In the genomic region with DNA sequence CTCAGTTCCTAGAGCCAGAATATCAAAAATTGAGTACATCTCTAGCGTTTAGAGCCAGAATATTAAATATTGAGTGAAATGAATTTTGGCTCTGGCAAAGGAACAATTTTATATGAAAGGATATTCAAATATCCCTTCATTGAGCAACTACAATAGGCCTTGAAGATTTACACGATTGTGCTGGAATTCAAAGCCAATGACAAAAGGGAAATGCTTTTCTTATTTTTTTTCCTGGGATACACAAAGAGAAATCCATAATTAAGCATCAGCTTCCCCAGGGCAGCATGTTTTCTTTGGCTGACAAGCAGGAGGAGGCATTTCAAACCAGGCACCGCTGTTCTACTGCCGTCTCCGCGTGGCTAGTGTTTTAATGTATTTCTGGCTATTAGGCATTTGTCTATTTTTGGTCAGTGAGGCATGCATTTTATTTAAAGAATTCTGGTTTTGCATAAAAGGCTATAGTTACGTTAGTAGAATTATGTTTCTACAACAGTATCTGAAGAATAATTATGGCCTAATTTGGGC, we compare ENCODE assay signal across 32 mouse cellular contexts.
DNase-seq lines count a peak whose midpoint lies in the region; ATAC-seq lines count a peak whose summit lies in the region.
"Had no signal": no experiment of that assay in that cellular context is flagged by ENCODE, and none has a peak within 500 bp of the region (broad histone marks: within the 10 kb centered on the region; RNA-seq: fewer than 3 reads in every experiment).

No protein-coding gene starts in this region.

- H3K4me1 ChIP-seq in embryonic facial prominence, embryonic 14.5 days (ENCODE audit: control insufficient read depth, insufficient read depth, low read length), result no peaks in the 10 kb centered on the region
- no peaks in the 10 kb centered on the region for H3K4me1 ChIP-seq in embryonic facial prominence, embryonic 10.5 days
- H3K4me1 ChIP-seq in midbrain, embryonic 14.5 days (ENCODE audit: control insufficient read depth, insufficient read depth, low read length), result peaks cover 7% of the 10 kb centered on the region; the same call in 1 of the 2 replicates
- peaks cover 7% of the 10 kb centered on the region; the same call in 1 of the 2 replicates for H3K4me1 ChIP-seq in midbrain, embryonic 10.5 days
- H3K4me1 ChIP-seq in forebrain, embryonic 15.5 days, result peaks cover 25% of the 10 kb centered on the region
- no peaks in the 10 kb centered on the region for H3K4me1 ChIP-seq in kidney, embryonic 15.5 days
- H3K4me1 ChIP-seq: embryonic facial prominence, embryonic 13.5 days; intestine, embryonic 15.5 days; limb, embryonic 13.5 days; lung, embryonic 15.5 days had no signal

- WGBS in embryonic facial prominence, embryonic 14.5 days, result 62% methylated on average over 7 of the region's 7 CpGs
- WGBS in embryonic facial prominence, embryonic 10.5 days, result 81% methylated on average over 7 of the region's 7 CpGs
- WGBS in midbrain, embryonic 14.5 days, result 18% methylated on average over 7 of the region's 7 CpGs
- WGBS in midbrain, embryonic 10.5 days, result 77% methylated on average over 7 of the region's 7 CpGs
- WGBS in forebrain, embryonic 15.5 days, result 6% methylated on average over 7 of the region's 7 CpGs
- WGBS in kidney, embryonic 15.5 days, result 72% methylated on average over 7 of the region's 7 CpGs

- H3K36me3 ChIP-seq in embryonic facial prominence, embryonic 14.5 days (ENCODE audit: control insufficient read depth, insufficient read depth, low read length), result no peaks in the 10 kb centered on the region
- H3K36me3 ChIP-seq in embryonic facial prominence, embryonic 10.5 days (replicated peaks), result no peaks in the 10 kb centered on the region
- H3K36me3 ChIP-seq in midbrain, embryonic 14.5 days (ENCODE audit: control insufficient read depth, insufficient read depth, low read length), result no peaks in the 10 kb centered on the region
- no peaks in the 10 kb centered on the region for H3K36me3 ChIP-seq in midbrain, embryonic 10.5 days
- no peaks in the 10 kb centered on the region for H3K36me3 ChIP-seq in forebrain, embryonic 15.5 days
- no peaks in the 10 kb centered on the region for H3K36me3 ChIP-seq in kidney, embryonic 15.5 days
- H3K36me3 ChIP-seq: embryonic facial prominence, embryonic 13.5 days; heart, embryonic 12.5 days; hindbrain, embryonic 15.5 days; intestine, embryonic 15.5 days; limb, embryonic 13.5 days; lung, embryonic 15.5 days had no signal

- H3K4me2 ChIP-seq in embryonic facial prominence, embryonic 14.5 days (ENCODE audit: low read depth, low read length), result no peak overlapping the region
- H3K4me2 ChIP-seq in midbrain, embryonic 14.5 days (ENCODE audit: low read length), result no peak overlapping the region
- no peak overlapping the region for H3K4me2 ChIP-seq in forebrain, embryonic 15.5 days (replicated peaks)
- H3K4me2 ChIP-seq in kidney, embryonic 15.5 days, result no peak overlapping the region
- H3K4me2 ChIP-seq: embryonic facial prominence, embryonic 13.5 days; heart, embryonic 12.5 days; hindbrain, embryonic 15.5 days; intestine, embryonic 15.5 days; limb, embryonic 13.5 days; liver, embryonic 11.5 days; lung, embryonic 15.5 days; neural tube, embryonic 13.5 days had no signal

- H3K9me3 ChIP-seq in embryonic facial prominence, embryonic 14.5 days (ENCODE audit: control insufficient read depth, low read length), result no peaks in the 10 kb centered on the region
- no peaks in the 10 kb centered on the region for H3K9me3 ChIP-seq in embryonic facial prominence, embryonic 10.5 days
- no peaks in the 10 kb centered on the region for H3K9me3 ChIP-seq in midbrain, embryonic 14.5 days (ENCODE audit: control insufficient read depth, low read length)
- H3K9me3 ChIP-seq in midbrain, embryonic 10.5 days (replicated peaks), result no peaks in the 10 kb centered on the region
- no peaks in the 10 kb centered on the region for H3K9me3 ChIP-seq in forebrain, embryonic 15.5 days
- no peaks in the 10 kb centered on the region; the same call in 1 of the 2 replicates for H3K9me3 ChIP-seq in kidney, embryonic 15.5 days (replicated peaks)
- H3K9me3 ChIP-seq: embryonic facial prominence, embryonic 13.5 days; hindbrain, embryonic 15.5 days; intestine, embryonic 15.5 days; limb, embryonic 13.5 days; lung, embryonic 15.5 days; neural tube, embryonic 13.5 days had no signal

- DNase-seq in embryonic facial prominence, embryonic 14.5 days (ENCODE audit: low spot score), result peak; percentile 31
- no peak for DNase-seq in embryonic facial prominence, embryonic 10.5 days (ENCODE audit: low spot score)
- peak; percentile 57 for DNase-seq in midbrain, embryonic 14.5 days
- DNase-seq in midbrain, embryonic 10.5 days (ENCODE audit: low spot score), result no peak
- peak; percentile 72 for DNase-seq in retina, postnatal 1 day
- no peak for DNase-seq in spleen, adult 18-20 months
- DNase-seq: adrenal gland, postnatal 10 days; cerebellum, adult 11-12 months; cerebellum, adult 9-11 months; embryo, embryonic 11 days; gastrocnemius, postnatal 14 days; heart, adult 18-20 months; heart, postnatal 4 days; kidney, adult 2 months; kidney, postnatal 4 days; right cerebral cortex, postnatal 25 days; thymus, adult 18-20 months; thymus, postnatal 25 days had no signal

- no peak for ATAC-seq in embryonic facial prominence, embryonic 14.5 days (ENCODE audit: low read depth)
- no peak for ATAC-seq in midbrain, embryonic 14.5 days (ENCODE audit: low FRiP score, low TSS enrichment)
- ATAC-seq in forebrain, embryonic 15.5 days (replicated peaks), result peak; percentile 34; the same call in 1 of the 2 replicates
- ATAC-seq in kidney, embryonic 15.5 days (replicated peaks; ENCODE audit: low FRiP score), result no peak
- ATAC-seq: intestine, embryonic 15.5 days had no signal

- H3K27me3 ChIP-seq in embryonic facial prominence, embryonic 14.5 days (replicated peaks; ENCODE audit: control insufficient read depth, insufficient read depth, low read length), result no peaks in the 10 kb centered on the region
- no peaks in the 10 kb centered on the region for H3K27me3 ChIP-seq in embryonic facial prominence, embryonic 10.5 days (replicated peaks; ENCODE audit: low read depth, poor library complexity, severe bottlenecking)
- H3K27me3 ChIP-seq in midbrain, embryonic 14.5 days (ENCODE audit: control insufficient read depth, insufficient read depth, low read length), result no peaks in the 10 kb centered on the region
- H3K27me3 ChIP-seq in midbrain, embryonic 10.5 days (ENCODE audit: low read depth, poor library complexity, severe bottlenecking), result no peaks in the 10 kb centered on the region
- H3K27me3 ChIP-seq in forebrain, embryonic 15.5 days, result no peaks in the 10 kb centered on the region
- H3K27me3 ChIP-seq in kidney, embryonic 15.5 days, result no peaks in the 10 kb centered on the region
- H3K27me3 ChIP-seq: CH12.LX; embryonic facial prominence, embryonic 13.5 days; heart, embryonic 12.5 days; hindbrain, embryonic 15.5 days; intestine, embryonic 15.5 days; limb, embryonic 13.5 days; lung, embryonic 15.5 days; neural tube, embryonic 13.5 days had no signal

- no peak overlapping the region for H3K9ac ChIP-seq in embryonic facial prominence, embryonic 14.5 days (ENCODE audit: low read depth, low read length)
- no peak overlapping the region for H3K9ac ChIP-seq in midbrain, embryonic 14.5 days (replicated peaks; ENCODE audit: low read length)
- no peak overlapping the region for H3K9ac ChIP-seq in forebrain, embryonic 15.5 days (replicated peaks)
- H3K9ac ChIP-seq in kidney, embryonic 15.5 days, result no peak overlapping the region
- H3K9ac ChIP-seq: embryonic facial prominence, embryonic 13.5 days; heart, embryonic 12.5 days; hindbrain, embryonic 15.5 days; intestine, embryonic 15.5 days; limb, embryonic 13.5 days; lung, embryonic 15.5 days; neural tube, embryonic 13.5 days had no signal

- no peak overlapping the region for H3K4me3 ChIP-seq in embryonic facial prominence, embryonic 14.5 days (ENCODE audit: low read depth, low read length)
- no peak overlapping the region for H3K4me3 ChIP-seq in embryonic facial prominence, embryonic 10.5 days
- no peak overlapping the region for H3K4me3 ChIP-seq in midbrain, embryonic 14.5 days (replicated peaks; ENCODE audit: low read depth, low read length)
- no peak overlapping the region for H3K4me3 ChIP-seq in midbrain, embryonic 10.5 days
- H3K4me3 ChIP-seq in forebrain, embryonic 15.5 days, result no peak overlapping the region
- no peak overlapping the region for H3K4me3 ChIP-seq in kidney, embryonic 15.5 days (replicated peaks)
- H3K4me3 ChIP-seq: embryonic facial prominence, embryonic 13.5 days; erythroblast, embryonic 14.5 days; heart, embryonic 12.5 days; hindbrain, embryonic 15.5 days; intestine, embryonic 15.5 days; limb, embryonic 13.5 days; lung, embryonic 15.5 days; neural tube, embryonic 13.5 days had no signal

- H3K27ac ChIP-seq in embryonic facial prominence, embryonic 14.5 days (replicated peaks; ENCODE audit: low read depth, low read length), result no peak overlapping the region
- H3K27ac ChIP-seq in embryonic facial prominence, embryonic 10.5 days (replicated peaks), result no peak overlapping the region
- 0 out of 2 replicates have a peak overlapping the region, but pooled peaks have one; percentile 14 for H3K27ac ChIP-seq in midbrain, embryonic 14.5 days (replicated peaks; ENCODE audit: low read depth, low read length)
- H3K27ac ChIP-seq in midbrain, embryonic 10.5 days (replicated peaks), result no peak overlapping the region
- peak overlapping the region; percentile 54; the same call in 1 of the 2 replicates for H3K27ac ChIP-seq in forebrain, embryonic 15.5 days (replicated peaks)
- H3K27ac ChIP-seq in kidney, embryonic 15.5 days, result no peak overlapping the region
- H3K27ac ChIP-seq: embryonic facial prominence, embryonic 13.5 days; hindbrain, embryonic 15.5 days; intestine, embryonic 15.5 days; kidney, postnatal 0 days; limb, embryonic 13.5 days; lung, embryonic 15.5 days; neural tube, embryonic 13.5 days; stomach, postnatal 0 days had no signal

Comparison
In these comparisons a context has a peak if more than half of its experiments do, and no peak if none do; other contexts are left out.
1. DNase-seq: peak in embryonic facial prominence, embryonic 14.5 days (single experiment), midbrain, embryonic 14.5 days (single experiment) and retina, postnatal 1 day (single experiment); none in embryonic facial prominence, embryonic 10.5 days (single experiment), midbrain, embryonic 10.5 days (single experiment) and spleen, adult 18-20 months (0 of 2).
2. H3K27ac ChIP-seq: peak in midbrain, embryonic 14.5 days (single experiment) and forebrain, embryonic 15.5 days (single experiment); none in embryonic facial prominence, embryonic 14.5 days (single experiment), embryonic facial prominence, embryonic 10.5 days (single experiment), midbrain, embryonic 10.5 days (single experiment) and kidney, embryonic 15.5 days (single experiment).